Mouse (Mus musculus) stomach, postnatal 0 days (tissue): ENCODE results near the gene Chd3.

ENCODE experiments used
- CTCF ChIP-seq: IDR thresholded peaks from 2 replicates; pipeline ENCODE4 v1.5.1; 2016; ENCODE audit warnings: antibody characterized with exemption, low read depth, mild to moderate bottlenecking, moderate library complexity
- EP300 ChIP-seq: optimal IDR thresholded peaks from 2 replicates; pipeline ENCODE3; 2016; ENCODE audit warnings: antibody characterized with exemption

- TF ChIP-seq CTCF (no peak), EP300 (no peak)
Measured at GRCm38 (mm10) chr11:69327648-69328047, 41.6 kb downstream of the Chd3 start.
